Mouse (Mus musculus): ENCODE data around the gene Celsr2. TPM values are rescaled to one million over a fixed set of nuclear protein-coding genes. Genes with fewer than 3 reads are reported as not detected.

Celsr2 gene
- polyA plus RNA-seq, 1 experiment from 2014 or later, result 21.6 TPM

- H3K27me3 ChIP-seq, result no peaks in the 10 kb centered on the region
- WGBS, result 52% methylated on average over 18 of the region's 18 CpGs
- H3K4me1 ChIP-seq, result no peaks in the 10 kb centered on the region
- peaks cover 91% of the 10 kb centered on the region for H3K36me3 ChIP-seq
- no peak overlapping the region for H3K4me2 ChIP-seq
- H3K27ac ChIP-seq, result no peak overlapping the region
- ATAC-seq (replicated peaks; ENCODE audit: low FRiP score), result no peak
- no peaks in the 10 kb centered on the region for H3K9me3 ChIP-seq (replicated peaks)
- no peak overlapping the region for H3K4me3 ChIP-seq (replicated peaks)
- H3K9ac ChIP-seq, result no peak overlapping the region
These were observed 18.0 kb upstream of the Celsr2 start for GRCm38 (mm10) chr3:108433188-108433880.

GRCm38 (mm10) chr3:108432542-108433187 is 17.3 kb upstream of the Celsr2 start:
- peaks cover 97% of the 10 kb centered on the region for H3K36me3 ChIP-seq
- ATAC-seq (replicated peaks; ENCODE audit: low FRiP score), result no peak
- no peaks in the 10 kb centered on the region for H3K9me3 ChIP-seq (replicated peaks)
- no peak overlapping the region for H3K27ac ChIP-seq
- H3K4me3 ChIP-seq (replicated peaks), result no peak overlapping the region
- no peaks in the 10 kb centered on the region for H3K4me1 ChIP-seq
- no peak overlapping the region for H3K9ac ChIP-seq
- H3K27me3 ChIP-seq, result no peaks in the 10 kb centered on the region
- no peak overlapping the region for H3K4me2 ChIP-seq
- WGBS, result 87% methylated on average over 13 of the region's 13 CpGs

- Histone ChIP-seq H3K4me2 (no peak overlapping the region), H3K36me3 (peaks cover 57% of the 10 kb centered on the region), H3K9me3 (replicated peaks) (no peaks in the 10 kb centered on the region), H3K27me3 (no peaks in the 10 kb centered on the region), H3K4me3 (replicated peaks) (no peak overlapping the region), H3K9ac (no peak overlapping the region), H3K27ac (no peak overlapping the region), H3K4me1 (peaks cover 18% of the 10 kb centered on the region)
- no peak; the same call in 1 of the 2 replicates for ATAC-seq (replicated peaks; ENCODE audit: low FRiP score)
- WGBS, result 82% methylated on average over 6 of the region's 6 CpGs
These were observed 10.3 kb upstream of the Celsr2 start for GRCm38 (mm10) chr3:108425624-108426018.

- H3K36me3 ChIP-seq, result peaks cover 53% of the 10 kb centered on the region
- no peak overlapping the region for H3K27ac ChIP-seq
- H3K9me3 ChIP-seq (replicated peaks), result no peaks in the 10 kb centered on the region
- no peak overlapping the region for H3K9ac ChIP-seq
- H3K4me1 ChIP-seq, result peaks cover 18% of the 10 kb centered on the region
- H3K4me3 ChIP-seq (replicated peaks), result no peak overlapping the region
- H3K27me3 ChIP-seq, result no peaks in the 10 kb centered on the region
- 84% methylated on average over 7 of the region's 7 CpGs for WGBS
- no peak overlapping the region for H3K4me2 ChIP-seq
- ATAC-seq (replicated peaks; ENCODE audit: low FRiP score), result no peak
These were observed 9.7 kb upstream of the Celsr2 start for GRCm38 (mm10) chr3:108424944-108425623.

GRCm38 (mm10) chr3:108423844-108424801 is 8.8 kb upstream of the Celsr2 start:
- no peaks in the 10 kb centered on the region for H3K9me3 ChIP-seq (replicated peaks)
- peaks cover 18% of the 10 kb centered on the region for H3K4me1 ChIP-seq
- H3K4me2 ChIP-seq, result peak overlapping the region; percentile 46
- 19% methylated on average over 11 of the region's 11 CpGs for WGBS
- peaks cover 44% of the 10 kb centered on the region for H3K36me3 ChIP-seq
- peak overlapping the region; percentile 10; the same call in 1 of the 2 replicates for H3K4me3 ChIP-seq (replicated peaks)
- ATAC-seq (replicated peaks; ENCODE audit: low FRiP score), result peak; percentile 72
- no peaks in the 10 kb centered on the region for H3K27me3 ChIP-seq
- peak overlapping the region; percentile 24; the same call in 1 of the 2 replicates for H3K9ac ChIP-seq
- H3K27ac ChIP-seq, result peak overlapping the region; percentile 16; the same call in 1 of the 2 replicates

- ATAC-seq (replicated peaks; ENCODE audit: low FRiP score), result no peak
- peaks cover 32% of the 10 kb centered on the region for H3K36me3 ChIP-seq
- H3K9ac ChIP-seq, result no peak overlapping the region
- H3K9me3 ChIP-seq (replicated peaks), result no peaks in the 10 kb centered on the region
- peaks cover 18% of the 10 kb centered on the region for H3K4me1 ChIP-seq
- no peak overlapping the region for H3K4me3 ChIP-seq (replicated peaks)
- no peaks in the 10 kb centered on the region; the same call in 1 of the 2 replicates for H3K27me3 ChIP-seq
- WGBS, result 45% methylated on average over 6 of the region's 6 CpGs
- H3K4me2 ChIP-seq, result no peak overlapping the region
- H3K27ac ChIP-seq, result no peak overlapping the region
These were observed 7.7 kb upstream of the Celsr2 start for GRCm38 (mm10) chr3:108423006-108423405.

- Histone ChIP-seq H3K4me2 (peak overlapping the region; percentile 97), H3K9me3 (replicated peaks) (peaks cover 11% of the 10 kb centered on the region; the same call in 1 of the 2 replicates), H3K4me3 (replicated peaks) (peak overlapping the region; percentile 87), H3K27ac (peak overlapping the region; percentile 75), H3K4me1 (peaks cover 38% of the 10 kb centered on the region), H3K36me3 (peaks cover 21% of the 10 kb centered on the region), H3K27me3 (peaks cover 22% of the 10 kb centered on the region), H3K9ac (peak overlapping the region; percentile 88)
- under 1% methylated on average over 48 of the region's 48 CpGs for WGBS
- ATAC-seq (replicated peaks; ENCODE audit: low FRiP score), result peak; percentile 53; the same call in 1 of the 2 replicates
These were observed 475 bp upstream of the Celsr2 start for GRCm38 (mm10) chr3:108415831-108416223.

- 96% methylated on average over 35 of the region's 35 CpGs for WGBS
- Histone ChIP-seq H3K9me3 (replicated peaks) (peaks cover 11% of the 10 kb centered on the region; the same call in 1 of the 2 replicates), H3K9ac (no peak overlapping the region), H3K4me3 (replicated peaks) (no peak overlapping the region), H3K27ac (no peak overlapping the region), H3K36me3 (peaks cover 21% of the 10 kb centered on the region), H3K4me1 (peaks cover 54% of the 10 kb centered on the region), H3K27me3 (peaks cover 22% of the 10 kb centered on the region), H3K4me2 (no peak overlapping the region)
- no peak for ATAC-seq (replicated peaks; ENCODE audit: low FRiP score)
These were observed 1.6 kb downstream of the Celsr2 start for GRCm38 (mm10) chr3:108413634-108414360.

GRCm38 (mm10) chr3:108411754-108412121 is 3.6 kb downstream of the Celsr2 start:
- peak overlapping the region; percentile 27 for H3K4me3 ChIP-seq (replicated peaks)
- H3K27me3 ChIP-seq, result peaks cover 12% of the 10 kb centered on the region
- 0 out of 2 replicates have a peak overlapping the region, but pooled peaks have one; percentile 35 for H3K9ac ChIP-seq
- H3K27ac ChIP-seq, result peak overlapping the region; percentile 98
- peak; percentile 85 for ATAC-seq (replicated peaks; ENCODE audit: low FRiP score)
- H3K4me2 ChIP-seq, result peak overlapping the region; percentile 53
- H3K36me3 ChIP-seq, result peaks cover 28% of the 10 kb centered on the region
- H3K4me1 ChIP-seq, result peaks cover 58% of the 10 kb centered on the region
- WGBS, result 29% methylated on average over 8 of the region's 8 CpGs
- H3K9me3 ChIP-seq (replicated peaks), result peaks cover 11% of the 10 kb centered on the region; the same call in 1 of the 2 replicates

- Histone ChIP-seq H3K9ac (0 out of 2 replicates have a peak overlapping the region, but pooled peaks have one; percentile 35), H3K27ac (peak overlapping the region; percentile 98), H3K9me3 (replicated peaks) (peaks cover 11% of the 10 kb centered on the region; the same call in 1 of the 2 replicates), H3K4me2 (peak overlapping the region; percentile 53), H3K4me3 (replicated peaks) (peak overlapping the region; percentile 27), H3K27me3 (peaks cover 7% of the 10 kb centered on the region), H3K36me3 (peaks cover 33% of the 10 kb centered on the region), H3K4me1 (peaks cover 63% of the 10 kb centered on the region)
- ATAC-seq (replicated peaks; ENCODE audit: low FRiP score), result peak; percentile 74
- 24% methylated on average over 5 of the region's 5 CpGs for WGBS
These were observed 4.2 kb downstream of the Celsr2 start for GRCm38 (mm10) chr3:108411026-108411753.

Measured in kidney, embryonic 15.5 days (tissue).